Mouse (Mus musculus) cerebellum, adult 8-10 months (tissue): ENCODE measurements at regions not wholly inside any gene's neighbourhood (a gene's known extent, or its start where the extent isn't known, plus 50 kb on each side); places are given as distances from the start of the nearest gene placed in this dataset.

Source experiments
- DNase-seq: peaks from one replicate; pipeline ENCODE4 v3.0.0; 2022

- DNase-seq = no peak
Observed at GRCm38 (mm10) chr4:137158201-137158600, 109.6 kb upstream of the Zbtb40 start.

- no peak for DNase-seq
Observed at GRCm38 (mm10) chr4:137156441-137157105, 108.0 kb upstream of the Zbtb40 start.

GRCm38 (mm10) chr4:137148756-137149155 is 100.2 kb upstream of the Zbtb40 start:
- peak; percentile 12 for DNase-seq

GRCm38 (mm10) chr4:137147795-137148194 is 99.2 kb upstream of the Zbtb40 start:
- no peak for DNase-seq

GRCm38 (mm10) chr4:137146326-137146725 is 97.7 kb upstream of the Zbtb40 start:
- DNase-seq = no peak

- DNase-seq = no peak
Observed at GRCm38 (mm10) chr4:137142316-137142715, 93.7 kb upstream of the Zbtb40 start.

GRCm38 (mm10) chr4:137139051-137139705 is 90.6 kb upstream of the Zbtb40 start:
- DNase-seq = no peak

GRCm38 (mm10) chr4:137138127-137138526 is 89.5 kb upstream of the Zbtb40 start:
- DNase-seq = no peak

- no peak for DNase-seq
Observed at GRCm38 (mm10) chr4:137136313-137136712, 87.7 kb upstream of the Zbtb40 start.

GRCm38 (mm10) chr4:137135792-137136191 is 87.2 kb upstream of the Zbtb40 start:
- DNase-seq = peak; percentile 10

GRCm38 (mm10) chr4:137134553-137134952 is 86.0 kb upstream of the Zbtb40 start:
- no peak for DNase-seq

- DNase-seq = no peak
Observed at GRCm38 (mm10) chr4:137133789-137134188, 85.2 kb upstream of the Zbtb40 start.

- DNase-seq = no peak
Observed at GRCm38 (mm10) chr4:137130619-137131212, 82.1 kb upstream of the Zbtb40 start.

- DNase-seq = no peak
Observed at GRCm38 (mm10) chr4:137128152-137128551, 79.6 kb upstream of the Zbtb40 start.

GRCm38 (mm10) chr4:137121684-137122083 is 73.1 kb upstream of the Zbtb40 start:
- DNase-seq = no peak

GRCm38 (mm10) chr4:137120597-137120996 is 72.0 kb upstream of the Zbtb40 start:
- no peak for DNase-seq

GRCm38 (mm10) chr4:137118332-137118715 is 69.7 kb upstream of the Zbtb40 start:
- DNase-seq = no peak

- DNase-seq = no peak
Observed at GRCm38 (mm10) chr4:137117471-137118331, 69.1 kb upstream of the Zbtb40 start.

GRCm38 (mm10) chr4:137115062-137115461 is 66.5 kb upstream of the Zbtb40 start:
- no peak for DNase-seq

GRCm38 (mm10) chr4:137110276-137110675 is 61.7 kb upstream of the Zbtb40 start:
- DNase-seq = peak; percentile 20

GRCm38 (mm10) chr4:137104447-137105044 is 55.9 kb upstream of the Zbtb40 start:
- DNase-seq = no peak

- DNase-seq = no peak
Observed at GRCm38 (mm10) chr4:137101169-137101568, 52.6 kb upstream of the Zbtb40 start.

GRCm38 (mm10) chr4:137100756-137101155 is 52.2 kb upstream of the Zbtb40 start:
- DNase-seq = no peak
